Mouse (Mus musculus) spleen, adult 18-20 months (tissue): ENCODE measurements around the gene Kdf1.
"Not testable (repeated sequence)": the region's sequence is repeated elsewhere in the genome, so short reads cannot be mapped to it uniquely, and the experiment has no call there.

ENCODE experiments used
- DNase-seq, 2 experiments: peaks; one replicate each; pipeline ENCODE4 v3.0.0; 2022; ENCODE audit warnings: mixed read lengths in 2 of 2

The Kdf1 gene

DNA sequence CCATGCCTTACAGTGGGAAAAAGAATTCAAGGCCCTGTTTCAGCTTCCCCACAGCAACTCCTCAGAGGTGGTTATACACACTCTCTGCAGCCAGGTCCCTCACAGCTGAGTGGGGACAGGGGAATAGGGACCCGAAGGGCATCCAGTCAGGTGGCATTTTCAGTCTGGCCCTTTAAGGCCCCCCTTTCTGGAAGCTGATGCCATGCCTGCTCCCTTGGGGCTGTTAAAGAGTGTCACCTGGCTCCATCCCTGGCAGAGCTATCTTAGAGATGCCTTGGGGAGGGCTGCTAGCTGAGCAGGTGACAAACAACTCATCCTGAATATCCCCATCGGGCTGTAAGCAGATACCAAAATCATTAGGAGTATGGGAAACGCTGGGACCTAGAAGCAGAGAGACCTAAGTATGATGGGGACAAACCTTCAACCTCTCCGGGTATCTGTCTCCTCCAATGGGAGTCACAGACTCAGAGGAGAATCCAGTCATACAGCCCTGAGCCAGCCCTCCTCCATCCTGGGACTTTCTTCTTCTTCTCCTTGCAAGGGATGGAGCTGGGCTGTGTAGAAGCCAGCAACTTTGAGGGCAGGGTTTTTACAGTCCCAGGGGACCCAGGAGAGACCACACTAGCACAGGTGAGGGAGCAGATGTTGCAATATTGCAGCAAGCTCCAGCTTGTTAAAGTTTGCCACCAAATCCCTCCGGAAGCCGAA lies 21.9 kb upstream of the Kdf1 start:
- no peak for DNase-seq

GRCm38 (mm10) chr4:133497461-133498159 lies 21.2 kb upstream of the Kdf1 start:
- DNase-seq, result no peak

- peak; percentile 35 to 44 for DNase-seq
Measured at GRCm38 (mm10) chr4:133498160-133498724, 20.5 kb upstream of the Kdf1 start, which contains the start of gene Trnp1. Trnp1 (minus strand) TSS chr4:133498550.

- DNase-seq, result no peak
Measured at GRCm38 (mm10) chr4:133501514-133501913, 17.2 kb upstream of the Kdf1 start.

GRCm38 (mm10) chr4:133504300-133504699 lies 14.5 kb upstream of the Kdf1 start:
- DNase-seq, result no peak

DNA sequence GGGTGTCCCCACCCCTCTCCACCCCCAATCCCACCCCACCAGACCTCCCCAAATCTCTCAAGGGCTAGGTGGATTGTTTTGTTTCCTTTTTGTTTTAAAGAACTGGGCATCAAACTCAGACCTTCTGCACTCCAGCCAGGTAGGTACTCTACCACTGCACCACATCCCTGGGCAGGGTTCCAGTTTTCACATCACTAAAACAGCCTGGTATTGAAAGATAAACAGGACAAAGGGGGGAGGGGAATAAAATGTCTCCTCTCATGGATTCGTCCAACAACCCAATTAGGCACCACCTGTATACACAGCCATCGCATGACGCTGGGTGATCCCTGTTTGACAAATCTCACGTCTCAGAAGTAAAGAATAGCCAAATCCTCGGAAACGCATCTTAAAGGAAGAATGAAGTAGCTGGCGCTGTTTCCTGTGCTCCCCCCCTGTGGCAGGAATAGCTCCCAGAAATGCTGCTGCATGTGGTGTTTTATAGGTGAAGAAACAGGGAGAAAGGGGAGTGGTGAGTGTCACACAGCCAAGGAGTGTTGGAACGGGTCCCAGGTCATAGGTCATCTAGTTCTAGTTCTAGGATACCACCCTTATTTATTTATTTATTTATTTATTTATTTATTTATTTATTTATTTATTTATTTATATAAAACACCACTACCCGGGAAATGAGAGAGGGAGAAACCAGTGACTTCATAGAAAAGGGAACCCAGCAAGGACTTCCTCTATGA lies 13.8 kb upstream of the Kdf1 start:
- DNase-seq, result no peak

- DNase-seq, result no peak
Measured at GRCm38 (mm10) chr4:133506573-133506972, 12.2 kb upstream of the Kdf1 start.

DNA sequence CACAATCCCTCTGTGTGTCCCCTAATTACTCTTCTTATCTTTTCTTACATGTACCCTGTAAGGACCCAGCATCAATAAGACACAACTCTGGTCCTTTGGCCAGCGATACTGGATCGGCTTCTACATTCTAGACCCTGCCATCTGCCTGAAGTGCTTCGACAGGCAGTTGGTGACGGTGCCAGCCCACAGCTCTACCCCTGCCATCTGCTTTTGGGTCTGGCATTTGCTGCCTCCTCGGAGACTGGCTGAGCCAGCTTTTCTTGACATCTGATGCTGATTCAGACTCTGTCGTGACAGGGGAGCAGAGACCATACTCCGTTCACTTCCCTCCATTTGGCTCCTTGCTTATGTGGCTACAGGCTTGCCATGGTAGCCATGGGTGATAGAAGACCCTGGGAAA lies 9.8 kb upstream of the Kdf1 start:
- no peak for DNase-seq

DNA sequence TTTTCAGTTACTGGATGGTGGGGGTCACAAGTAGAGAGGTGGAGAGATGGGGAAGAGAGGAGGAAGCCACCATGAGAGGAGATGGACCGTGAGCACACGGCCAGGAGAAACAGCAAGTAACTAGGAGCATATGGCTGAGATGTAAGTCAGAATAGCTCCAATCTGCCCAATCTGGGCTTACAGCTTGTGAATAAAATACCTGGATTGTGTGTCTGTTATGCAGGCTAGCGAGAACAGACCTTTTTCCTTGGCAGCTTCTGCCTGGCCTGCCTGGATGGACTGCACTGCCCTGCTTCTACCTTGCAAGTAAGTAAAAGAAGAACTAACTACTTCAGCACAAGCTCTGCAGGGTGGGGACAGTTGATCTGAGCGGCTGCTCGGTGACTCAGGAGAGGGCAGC lies 7.7 kb upstream of the Kdf1 start:
- no peak for DNase-seq

- DNase-seq, result not testable (repeated sequence)
Measured at GRCm38 (mm10) chr4:133512511-133512910, 6.3 kb upstream of the Kdf1 start.

GRCm38 (mm10) chr4:133512972-133513371 lies 5.8 kb upstream of the Kdf1 start:
- peak in 1 of 2 experiments; percentile 62 for DNase-seq

DNA sequence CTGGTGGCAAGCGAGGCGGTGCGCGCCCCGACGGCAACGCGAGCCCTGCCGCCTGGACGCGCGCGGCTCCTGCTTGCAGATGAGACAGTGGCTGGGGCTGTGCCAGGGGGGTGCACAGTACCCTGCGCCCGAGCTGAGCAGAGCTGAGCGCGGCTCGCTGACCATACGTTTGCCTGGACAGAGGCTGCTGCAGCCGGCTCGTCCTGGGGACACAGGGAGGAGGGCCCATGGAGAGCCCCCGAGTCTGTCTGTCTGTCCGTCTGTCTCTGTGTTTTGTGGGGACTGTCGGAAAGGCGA lies 554 bp downstream of the Kdf1 start:
- DNase-seq, result no peak

- no peak for DNase-seq
Measured at GRCm38 (mm10) chr4:133521502-133521901, 2.7 kb downstream of the Kdf1 start.

DNA sequence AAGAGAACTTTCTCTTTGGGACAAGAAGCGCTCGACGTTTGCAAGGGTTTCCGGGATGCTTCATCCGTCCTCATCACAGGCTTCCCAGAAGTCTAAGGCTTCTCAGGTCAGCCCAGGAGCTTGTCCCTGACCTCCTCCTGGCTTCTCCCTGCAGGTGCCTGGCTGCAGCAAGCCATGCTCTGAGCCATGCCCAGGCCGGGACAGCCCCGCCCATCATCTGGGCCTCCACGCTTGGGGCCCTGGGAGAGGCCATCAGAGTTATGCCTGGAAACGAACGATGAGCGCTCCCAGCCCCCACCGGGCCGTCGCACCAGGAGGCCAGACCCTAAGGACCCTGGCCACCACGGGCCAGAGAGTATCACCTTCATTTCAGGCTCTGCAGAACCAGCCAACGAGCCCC lies 9.0 kb downstream of the Kdf1 start:
- no peak for DNase-seq

DNA sequence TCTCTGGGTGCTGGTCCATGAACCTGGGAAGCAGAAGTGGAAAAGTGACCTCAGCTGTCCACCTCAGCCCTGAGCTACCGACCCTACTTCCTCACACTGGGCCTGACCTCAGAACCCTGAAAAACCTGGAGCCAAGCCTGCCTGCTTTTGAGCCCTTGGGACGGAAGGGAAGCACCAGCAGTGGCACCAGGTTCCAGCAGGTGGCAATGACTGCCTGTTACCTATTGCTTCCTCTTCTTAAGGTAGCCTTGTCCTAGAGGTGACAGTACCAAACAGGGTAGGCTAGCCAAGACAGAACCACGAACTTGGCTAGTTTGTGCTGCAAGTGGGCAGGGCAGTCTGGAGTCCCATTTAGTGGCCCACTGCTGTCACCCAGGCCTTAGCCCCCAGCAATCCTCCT lies 14.0 kb downstream of the Kdf1 start:
- no peak for DNase-seq

GRCm38 (mm10) chr4:133536081-133536480 lies 17.3 kb downstream of the Kdf1 start:
- no peak for DNase-seq

GRCm38 (mm10) chr4:133536652-133537051 lies 17.9 kb downstream of the Kdf1 start:
- DNase-seq, result no peak

DNA sequence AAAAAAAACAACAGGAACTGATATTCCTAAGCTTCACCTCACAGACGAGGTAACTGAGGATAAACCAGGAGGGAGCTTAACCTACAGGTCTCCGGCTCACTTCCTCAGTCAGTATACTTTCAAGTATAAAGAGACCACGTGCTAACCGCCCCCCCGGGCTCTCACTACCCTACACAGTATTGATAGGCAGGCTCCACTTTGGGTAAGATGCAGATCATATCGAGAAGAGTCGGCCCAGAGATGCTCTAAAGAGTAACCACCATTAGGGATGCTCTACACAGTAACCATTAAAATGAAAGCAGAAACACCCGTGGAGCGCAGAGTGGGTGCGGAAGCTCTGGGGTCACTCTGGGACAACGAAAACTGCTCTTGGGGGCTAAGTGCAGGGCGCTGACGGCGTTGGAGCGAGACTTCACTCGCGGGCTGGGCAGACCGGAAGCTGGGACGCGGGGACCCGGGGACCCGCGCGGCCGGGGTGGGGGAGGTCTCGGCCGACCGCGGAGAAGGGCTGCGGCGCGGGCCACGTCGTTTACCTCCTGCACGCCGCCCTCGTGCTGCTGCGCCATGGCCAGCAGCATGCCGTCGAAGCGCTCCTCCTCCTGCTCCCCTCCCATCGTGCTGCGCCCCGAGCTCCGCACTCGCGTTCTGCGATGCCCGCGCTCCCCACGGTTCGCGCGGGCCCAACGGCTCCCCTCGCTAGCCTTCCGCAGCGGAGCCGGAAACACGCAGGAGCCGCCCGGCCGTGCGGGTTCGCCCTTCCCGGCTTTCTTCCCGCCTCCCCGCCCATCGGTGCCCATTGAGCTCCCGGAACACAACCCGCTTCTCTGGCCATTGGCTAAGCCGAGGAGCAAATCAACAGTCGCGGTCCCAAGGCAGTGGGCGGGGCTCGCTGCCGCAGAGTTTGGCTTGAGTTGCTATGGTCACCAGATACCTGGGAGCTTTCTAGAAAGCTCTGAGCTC lies 26.8 kb downstream of the Kdf1 start, which contains the start of gene Nudc:
Gene Nudc (minus strand): TSS at position 725 of the 960 bp plus-strand sequence.
- DNase-seq, result peak; percentile 90 to 91

- DNase-seq, result no peak
Measured at GRCm38 (mm10) chr4:133552029-133552428, 33.3 kb downstream of the Kdf1 start.

DNA sequence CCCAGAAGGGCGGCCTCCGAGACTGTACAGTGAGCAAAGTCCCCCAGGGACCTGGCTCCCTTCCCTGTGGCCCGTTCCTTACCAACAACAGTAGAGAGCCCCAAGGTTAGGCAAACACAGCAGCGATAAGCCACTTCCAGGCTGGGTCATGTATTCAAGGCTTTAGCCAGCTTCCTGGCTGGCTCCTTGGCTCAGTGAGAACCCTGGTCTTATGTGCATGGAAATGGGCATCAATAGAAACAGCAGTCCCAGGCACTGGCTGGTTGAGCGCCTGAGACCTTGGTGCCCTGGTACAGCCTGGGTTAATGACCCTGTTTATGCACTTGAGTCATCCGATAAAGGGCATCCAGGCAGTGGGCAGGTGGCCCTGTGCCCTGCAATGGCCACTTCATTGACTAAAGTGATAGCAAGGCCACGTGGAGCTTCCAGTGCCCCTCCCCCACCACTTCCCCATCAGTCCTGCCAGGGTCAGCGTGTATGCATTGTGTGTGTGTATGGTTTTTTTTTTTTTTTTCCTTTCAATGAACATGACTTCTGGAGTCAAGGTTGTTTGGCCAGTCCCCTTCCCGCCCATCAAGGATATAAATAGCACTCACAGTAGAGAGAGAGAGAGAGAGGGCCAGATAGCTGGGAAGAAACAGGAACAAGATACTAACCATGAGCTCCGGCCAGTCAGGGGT lies 34.1 kb downstream of the Kdf1 start, which contains the start of gene Nr0b2:
Gene Nr0b2 (plus strand): TSS at position 609 of the 680 bp plus-strand sequence.
- peak in 1 of 2 experiments; percentile 22 for DNase-seq
